Mouse (Mus musculus) hindbrain, embryonic 11.5 days (tissue): ENCODE results near the gene Gm8122. TPM values are rescaled to one million over a fixed set of nuclear protein-coding genes. Genes with fewer than 3 reads are reported as not detected.
"Not testable (repeated sequence)": the region's sequence is repeated elsewhere in the genome, so short reads cannot be mapped to it uniquely, and the experiment has no call there.

Source experiments
- ATAC-seq: fragments of 200-750 bp; cut with Nextera tagmentation; 2 replicates; pipeline ENCODE4 v1.8.0; 2017; ENCODE audit warnings: mild to moderate bottlenecking, moderate TSS enrichment, moderate library complexity; ENCODE audit not compliant: low FRiP score
- DNase-seq: peaks from one replicate; pipeline ENCODE4 v3.0.0-alpha.2; 2015; ENCODE audit warnings: low spot score
- H3K27ac ChIP-seq: fragments of 300-500 bp; sonication (generic); 2 replicates; pipeline ENCODE4 v1.5.1; 2014; ENCODE audit warnings: mild to moderate bottlenecking, low read depth, low read length
- H3K27me3 ChIP-seq: fragments of 300-500 bp; sonication (generic); 2 replicates; pipeline ENCODE4 v1.6.1; 2014; ENCODE audit warnings: mild to moderate bottlenecking, low read length, moderate library complexity, mixed read lengths; ENCODE audit not compliant: control insufficient read depth, insufficient read depth
- H3K36me3 ChIP-seq: fragments of 300-500 bp; sonication (generic); 2 replicates; pipeline ENCODE4 v1.6.1; 2014; ENCODE audit warnings: mild to moderate bottlenecking, low read length, moderate library complexity, mixed read lengths; ENCODE audit not compliant: control insufficient read depth, insufficient read depth
- H3K4me1 ChIP-seq: fragments of 300-500 bp; sonication (generic); replicated peaks from 2 replicates; pipeline ENCODE4 v1.6.1; 2014; ENCODE audit warnings: low read length, mixed read lengths; ENCODE audit not compliant: control insufficient read depth, insufficient read depth
- H3K4me2 ChIP-seq: fragments of 300-500 bp; sonication (generic); replicated peaks from 2 replicates; pipeline ENCODE4 v1.6.1; 2014; ENCODE audit warnings: mild to moderate bottlenecking, low read depth, low read length
- H3K4me3 ChIP-seq: fragments of 300-500 bp; sonication (generic); 2 replicates; pipeline ENCODE4 v1.5.1; 2014; ENCODE audit warnings: low read depth, low read length
- H3K9ac ChIP-seq: fragments of 300-500 bp; sonication (generic); 2 replicates; pipeline ENCODE4 v1.6.1; 2014; ENCODE audit warnings: low read depth, low read length
- H3K9me3 ChIP-seq: fragments of 300-500 bp; sonication (generic); 2 replicates; pipeline ENCODE4 v1.6.1; 2016; ENCODE audit warnings: low read length; ENCODE audit not compliant: control insufficient read depth
- WGBS: fragments of 180-500 bp; shearing (Covaris S2); extraction: QIAGEN DNeasy Blood & Tissue Kit; methylation state at CpG from one replicate; pipeline ENCODE4 v1.1.7; 2014; 5-methylcytosine and 5-hydroxymethylcytosine counted together
- polyA plus RNA-seq: library from polyadenylated mRNA; unstranded; fragments of >200 nt; fragmentation: Nextera tagmentation; extraction: Ambion mirVana; gene quantifications from 2 replicates; pipeline ENCODE4 v1.2.1, GENCODE M21; 2014

Gene Gm8122
- polyA plus RNA-seq, 1 experiment from 2014 or later = not detected

- not testable (repeated sequence) for H3K27ac ChIP-seq, H3K9me3 ChIP-seq, H3K36me3 ChIP-seq, DNase-seq, H3K4me2 ChIP-seq, H3K9ac ChIP-seq, H3K4me1 ChIP-seq, H3K4me3 ChIP-seq, ATAC-seq, H3K27me3 ChIP-seq
- WGBS = 94% methylated on average over 3 of the region's 3 CpGs
Measured at GRCm38 (mm10) chr14:43263421-43263820, 28.3 kb upstream of the Gm8122 start.

- 94% methylated on average over 2 of the region's 4 CpGs for WGBS
- ATAC-seq, H3K4me3 ChIP-seq, H3K4me1 ChIP-seq, H3K27ac ChIP-seq, H3K9ac ChIP-seq, H3K4me2 ChIP-seq, H3K36me3 ChIP-seq, H3K9me3 ChIP-seq, DNase-seq, H3K27me3 ChIP-seq: not testable (repeated sequence)
Measured at GRCm38 (mm10) chr14:43258349-43258748, 23.2 kb upstream of the Gm8122 start, which contains the start of gene Gm8126. TSS of gene Gm8126 (plus strand) at chr14:43258649.

GRCm38 (mm10) chr14:43256511-43256910 is 21.4 kb upstream of the Gm8122 start:
- H3K4me3 ChIP-seq, H3K27me3 ChIP-seq, H3K4me1 ChIP-seq, H3K36me3 ChIP-seq, H3K9me3 ChIP-seq, ATAC-seq, H3K9ac ChIP-seq, H3K4me2 ChIP-seq, DNase-seq, H3K27ac ChIP-seq: not testable (repeated sequence)
- 81% methylated on average over 1 of the region's 1 CpGs for WGBS

GRCm38 (mm10) chr14:43250549-43251253 is 15.6 kb upstream of the Gm8122 start:
- not testable (repeated sequence) for H3K9me3 ChIP-seq, H3K4me1 ChIP-seq, H3K27me3 ChIP-seq, ATAC-seq, H3K36me3 ChIP-seq, H3K4me3 ChIP-seq, H3K4me2 ChIP-seq, H3K9ac ChIP-seq, DNase-seq, H3K27ac ChIP-seq
- WGBS = 32% methylated on average over 5 of the region's 6 CpGs

GRCm38 (mm10) chr14:43249611-43250170 is 14.6 kb upstream of the Gm8122 start:
- H3K4me1 ChIP-seq, H3K9ac ChIP-seq, H3K4me2 ChIP-seq, H3K27ac ChIP-seq, H3K27me3 ChIP-seq, ATAC-seq, DNase-seq, H3K36me3 ChIP-seq, H3K9me3 ChIP-seq, H3K4me3 ChIP-seq: not testable (repeated sequence)
- WGBS = 31% methylated on average over 6 of the region's 12 CpGs

GRCm38 (mm10) chr14:43237769-43238168 is 2.7 kb upstream of the Gm8122 start:
- not testable (repeated sequence) for DNase-seq

More at GRCm38 (mm10) chr14:43237769-43238168, 2.7 kb upstream of the Gm8122 start:
- H3K36me3 ChIP-seq, H3K4me1 ChIP-seq, H3K27ac ChIP-seq, H3K9me3 ChIP-seq, H3K9ac ChIP-seq, H3K4me2 ChIP-seq, ATAC-seq, H3K27me3 ChIP-seq, H3K4me3 ChIP-seq: not testable (repeated sequence)

Other genes with a start within 250 kb of the Gm8122 start
- gene Gm8082, start 241.7 kb downstream of the Gm8122 start, polyA plus RNA-seq = not detected in 2 replicates
- gene Gm10376, start 219.7 kb downstream of the Gm8122 start, polyA plus RNA-seq = not detected in 2 replicates
- not detected in 2 replicates for gene Gm8094, start 158.7 kb downstream of the Gm8122 start, polyA plus RNA-seq
- gene Gm8104, start 134.7 kb downstream of the Gm8122 start, polyA plus RNA-seq = not detected in 2 replicates
- gene Gm7233, start 55.4 kb downstream of the Gm8122 start, polyA plus RNA-seq = not detected in 2 replicates
- not detected in 2 replicates for gene Gm8126, start 23.3 kb upstream of the Gm8122 start, polyA plus RNA-seq
- gene Gm9732, start 39.7 kb upstream of the Gm8122 start, polyA plus RNA-seq = not detected in 2 replicates
- gene Gm8127, start 58.5 kb upstream of the Gm8122 start, polyA plus RNA-seq = not detected in 2 replicates
- 0.20 TPM in 1 of 2 replicates, not detected in the other for gene 1700001F09Rik, start 112.5 kb upstream of the Gm8122 start, polyA plus RNA-seq
- not detected in 2 replicates for gene Gm8138, start 181.0 kb upstream of the Gm8122 start, polyA plus RNA-seq